Mouse (Mus musculus) liver, embryonic 13.5 days (tissue): ENCODE data around the gene Olfr376. TPM values are rescaled to one million over a fixed set of nuclear protein-coding genes. Genes with fewer than 3 reads are reported as not detected.

Source experiments
- polyA plus RNA-seq: library from polyadenylated mRNA; unstranded; fragments of >200 nt; fragmentation: Nextera tagmentation; extraction: Ambion mirVana; gene quantifications from 2 replicates; pipeline ENCODE4 v1.2.1, GENCODE M21; 2015

The Olfr376 gene
- polyA plus RNA-seq, 1 experiment from 2014 or later = not detected

Other genes starting within 250 kb of the Olfr376 start
- 13.8 and 15.6 TPM in 2 replicates for gene Haspin, start 233.0 kb upstream of the Olfr376 start, polyA plus RNA-seq
- 0.19 and 0.20 TPM in 2 replicates for gene P2rx5, start 210.8 kb upstream of the Olfr376 start, polyA plus RNA-seq
- gene Emc6, start 194.2 kb upstream of the Olfr376 start, polyA plus RNA-seq = 97.4 and 98.5 TPM in 2 replicates
- 32.1 and 34.8 TPM in 2 replicates for gene Tax1bp3, start 194.2 kb upstream of the Olfr376 start, polyA plus RNA-seq
- gene Ctns, start 172.2 kb upstream of the Olfr376 start, polyA plus RNA-seq = 6.2 and 7.6 TPM in 2 replicates
- gene Shpk, start 171.8 kb upstream of the Olfr376 start, polyA plus RNA-seq = 2.2 TPM in 2 replicates
- not detected in 2 replicates for gene Trpv1, start 137.0 kb upstream of the Olfr376 start, polyA plus RNA-seq
- 0.01 TPM in 1 of 2 replicates, not detected in the other for gene Trpv3, start 103.9 kb upstream of the Olfr376 start, polyA plus RNA-seq
- 2.0 and 2.1 TPM in 2 replicates for gene Aspa, start 41.6 kb upstream of the Olfr376 start, polyA plus RNA-seq
- gene Gm49340, start 41.5 kb upstream of the Olfr376 start, polyA plus RNA-seq = not detected in 2 replicates
- gene Spata22, start 41.5 kb upstream of the Olfr376 start, polyA plus RNA-seq = 1.2 and 2.7 TPM in 2 replicates
- gene Olfr20, start 20.5 kb upstream of the Olfr376 start, polyA plus RNA-seq = not detected in 2 replicates
- not detected in 2 replicates for gene Olfr1, start 28.4 kb downstream of the Olfr376 start, polyA plus RNA-seq
- not detected in 2 replicates for gene Olfr378, start 57.2 kb downstream of the Olfr376 start, polyA plus RNA-seq
- not detected in 2 replicates for gene Olfr380, start 86.3 kb downstream of the Olfr376 start, polyA plus RNA-seq
- not detected in 2 replicates for gene Olfr381, start 120.4 kb downstream of the Olfr376 start, polyA plus RNA-seq
- not detected in 2 replicates for gene Olfr382, start 146.0 kb downstream of the Olfr376 start, polyA plus RNA-seq
- gene Olfr385, start 221.8 kb downstream of the Olfr376 start, polyA plus RNA-seq = not detected in 2 replicates
- gene Olfr384, start 227.3 kb downstream of the Olfr376 start, polyA plus RNA-seq = not detected in 2 replicates